Mouse (Mus musculus): Measurements from ENCODE around the gene Fbxo31.
"Not testable (repeated sequence)": the region's sequence is repeated elsewhere in the genome, so short reads cannot be mapped to it uniquely, and the experiment has no call there.

Gene Fbxo31

DNA sequence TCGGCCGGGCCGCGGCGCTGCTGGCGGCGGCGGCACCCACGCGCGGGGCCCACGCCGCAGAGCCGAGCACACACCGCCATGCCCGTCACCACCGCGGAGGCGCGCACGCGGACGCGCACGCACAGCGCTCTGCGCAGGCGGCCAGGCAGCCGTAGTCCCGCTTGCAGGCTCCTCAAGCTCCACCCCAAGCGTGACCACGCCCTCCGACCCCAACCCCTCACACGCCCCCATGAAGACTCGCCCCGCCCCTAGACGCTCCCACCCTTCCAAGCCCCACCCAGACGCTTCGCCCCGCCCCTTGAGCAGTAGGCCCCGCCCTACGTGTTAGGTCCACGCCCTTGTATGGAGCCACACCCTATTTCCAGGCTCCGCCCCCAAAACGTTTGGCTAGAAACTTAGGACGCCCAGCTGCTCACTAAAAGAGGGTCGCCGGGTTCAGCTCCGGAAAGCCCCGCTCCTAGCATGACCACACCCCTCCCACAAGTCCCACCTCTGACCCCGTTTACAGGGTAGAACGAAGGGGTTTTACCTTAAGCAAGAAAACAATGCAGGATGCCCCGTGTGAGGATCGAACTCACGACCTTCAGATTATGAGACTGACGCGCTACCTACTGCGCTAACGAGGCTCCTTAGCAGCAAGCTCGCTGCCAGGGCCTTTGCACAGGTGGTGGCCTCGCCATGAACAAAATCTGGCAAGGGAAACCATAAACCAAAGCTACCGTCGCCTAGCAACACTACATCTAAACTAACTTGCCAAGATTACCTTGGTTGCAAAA, at the start of gene Fbxo31:
TSS of gene Fbxo31 (minus strand) at position 131 of the 776 bp plus-strand sequence.
- peak; percentile 95 for DNase-seq

DNA sequence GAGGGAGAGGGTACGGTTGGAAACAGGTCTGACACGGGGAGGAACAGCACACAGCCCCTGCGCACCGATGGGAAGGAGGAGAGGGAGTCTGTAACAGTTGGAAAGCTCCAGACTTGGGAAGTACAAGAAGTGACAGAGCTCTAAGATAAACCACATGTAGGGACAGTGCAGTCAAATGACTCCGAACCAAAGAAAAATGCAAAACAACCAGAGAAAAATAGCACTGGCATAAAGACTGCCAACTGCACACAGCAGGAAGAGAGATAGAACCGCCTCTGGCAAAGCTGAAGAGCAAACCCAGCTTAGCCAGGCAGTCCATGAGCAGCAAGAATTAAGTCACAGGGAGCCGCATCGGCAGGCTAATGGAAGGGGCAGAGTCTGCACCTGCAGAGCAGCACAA, 44.4 kb upstream of the Fbxo31 start:
- no peak for DNase-seq

DNA sequence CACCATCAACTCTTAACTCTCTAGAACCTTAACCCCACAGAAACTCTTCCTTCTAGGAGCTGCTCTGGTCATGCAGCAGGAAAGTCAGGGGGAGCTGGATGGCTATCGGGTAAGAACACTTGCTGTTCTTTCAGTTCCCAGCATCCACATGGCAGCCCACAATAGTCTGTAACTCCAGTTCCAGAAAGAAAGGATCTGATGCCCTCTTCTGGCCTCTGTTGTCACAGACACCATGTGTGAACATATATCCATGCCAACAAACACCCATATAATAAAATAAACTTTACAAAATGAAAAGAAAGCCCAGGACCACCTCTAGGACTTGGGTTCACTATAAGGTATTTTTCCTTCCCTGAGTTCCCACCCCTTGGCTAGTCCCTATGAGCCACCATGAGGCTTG, 43.3 kb upstream of the Fbxo31 start:
- no peak for DNase-seq

DNA sequence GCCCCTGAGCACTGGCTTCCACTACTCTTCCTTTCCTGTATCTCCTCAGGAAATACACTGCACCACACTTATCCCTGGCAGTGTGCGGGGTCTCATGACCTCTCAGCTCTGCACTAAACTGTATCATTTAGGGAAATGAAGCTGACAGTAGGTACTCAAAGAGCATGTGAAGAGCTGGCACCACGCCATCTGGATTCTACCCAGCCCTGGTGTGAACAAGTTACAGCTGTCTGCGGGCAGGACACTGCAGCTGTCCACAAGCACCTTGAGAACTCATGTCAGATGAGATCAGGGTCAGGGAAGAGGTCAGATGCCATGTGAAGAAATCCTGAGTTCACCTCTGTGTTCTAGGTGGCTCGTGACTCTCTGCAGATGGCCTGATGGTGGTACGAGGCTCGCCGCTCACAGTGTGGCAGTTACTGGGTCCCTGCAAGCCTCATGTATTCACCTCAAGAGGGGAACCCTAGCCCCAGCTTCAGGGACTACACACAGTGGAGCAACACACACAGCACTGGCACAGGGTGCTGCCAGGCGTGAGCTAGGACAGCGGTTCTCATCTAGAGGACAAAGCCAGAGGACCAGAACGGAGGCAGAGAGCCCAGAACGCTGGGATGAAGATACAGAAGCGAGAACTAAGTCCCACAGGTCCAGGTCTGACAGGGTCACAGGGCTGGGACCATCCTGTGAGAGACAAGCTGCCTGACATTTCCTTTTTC, 42.4 kb upstream of the Fbxo31 start:
- peak; percentile 80 for DNase-seq

DNA sequence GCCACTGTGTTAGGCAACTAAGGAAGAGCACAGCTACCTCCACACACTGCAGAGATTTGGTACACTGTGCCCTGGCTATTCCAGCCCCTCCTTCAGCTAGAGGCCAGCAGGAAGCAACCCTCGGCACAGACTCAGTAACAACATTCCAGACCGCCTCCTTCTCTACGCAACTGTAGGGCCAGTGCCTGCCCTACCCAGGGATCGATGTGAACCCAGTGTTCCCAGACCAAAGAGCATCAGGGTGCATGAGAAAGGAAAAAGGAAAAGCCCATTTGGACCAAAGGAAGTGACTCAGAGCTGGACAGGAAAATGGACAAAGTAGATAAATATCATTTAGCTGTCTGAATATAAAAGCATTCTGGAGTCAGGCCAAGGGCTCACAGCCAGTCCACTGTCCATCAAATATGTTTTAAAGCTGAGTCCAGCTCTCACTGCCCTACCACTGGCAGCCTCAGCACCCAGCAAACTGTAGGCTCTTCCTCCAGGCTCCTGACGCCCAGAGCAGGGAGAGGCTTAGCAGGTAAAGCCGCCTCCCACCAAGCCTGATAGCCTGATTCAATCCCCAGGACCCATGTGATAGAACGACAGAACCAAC, 40.9 kb upstream of the Fbxo31 start:
- DNase-seq = peak; percentile 75

DNA sequence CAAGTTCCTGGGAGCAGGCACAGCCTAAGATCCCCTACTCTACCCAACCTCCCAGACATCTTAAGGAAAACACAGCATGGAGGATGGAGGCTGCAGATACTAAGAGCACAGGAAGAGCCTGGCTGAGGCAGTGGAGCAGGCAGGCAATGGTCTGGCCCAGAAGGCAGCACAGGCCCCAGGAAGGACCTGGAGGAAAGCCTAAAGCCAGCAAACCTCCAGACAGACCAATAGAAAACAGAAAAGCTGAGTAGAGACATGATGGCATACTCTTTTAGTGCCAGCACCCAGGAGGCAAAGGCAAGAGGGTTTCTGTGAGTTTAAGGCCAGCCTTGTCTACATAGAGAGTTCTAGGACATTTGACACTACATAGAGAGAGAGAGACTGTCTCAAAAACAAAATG, 34.8 kb upstream of the Fbxo31 start:
- no peak for DNase-seq

DNA sequence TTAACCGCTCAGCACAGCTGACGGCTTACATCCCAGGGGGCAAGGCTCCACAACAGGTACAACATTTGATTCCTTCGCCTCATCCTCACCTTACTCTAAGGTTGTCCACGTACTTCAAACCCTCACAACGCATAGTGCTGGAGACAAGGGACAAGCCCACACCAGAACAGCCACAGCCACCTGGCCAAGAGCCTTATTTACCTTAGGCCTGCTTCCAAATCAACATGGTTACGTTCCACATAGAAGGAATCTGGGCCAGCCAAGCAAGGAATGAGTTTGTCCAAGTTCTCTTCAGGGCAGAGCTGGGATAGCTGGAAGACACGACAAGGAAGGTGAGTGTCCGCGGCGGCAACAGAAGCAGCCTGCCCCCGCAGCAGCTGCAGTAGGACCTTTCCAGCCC, 31.3 kb upstream of the Fbxo31 start:
- no peak for DNase-seq

DNA sequence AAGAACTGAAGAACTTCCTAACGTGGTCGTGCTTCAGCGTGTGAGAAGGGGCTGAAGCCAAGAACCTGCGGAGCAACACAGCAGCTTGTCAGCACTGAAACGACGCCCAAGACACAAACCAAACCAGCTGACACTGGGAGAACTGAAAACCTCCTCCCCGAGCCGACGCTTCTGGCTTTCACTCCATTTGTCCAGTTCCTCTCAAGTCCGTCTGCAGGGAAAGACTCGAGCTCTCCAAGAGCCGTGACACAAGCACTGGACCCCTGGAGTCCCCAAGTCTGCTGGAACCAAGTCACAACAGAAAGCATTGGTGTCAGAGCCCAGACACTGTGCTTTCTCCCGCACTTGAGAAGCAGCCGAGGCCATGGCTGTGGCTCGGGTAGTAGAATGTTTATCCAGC, 30.6 kb upstream of the Fbxo31 start:
- no peak for DNase-seq

DNA sequence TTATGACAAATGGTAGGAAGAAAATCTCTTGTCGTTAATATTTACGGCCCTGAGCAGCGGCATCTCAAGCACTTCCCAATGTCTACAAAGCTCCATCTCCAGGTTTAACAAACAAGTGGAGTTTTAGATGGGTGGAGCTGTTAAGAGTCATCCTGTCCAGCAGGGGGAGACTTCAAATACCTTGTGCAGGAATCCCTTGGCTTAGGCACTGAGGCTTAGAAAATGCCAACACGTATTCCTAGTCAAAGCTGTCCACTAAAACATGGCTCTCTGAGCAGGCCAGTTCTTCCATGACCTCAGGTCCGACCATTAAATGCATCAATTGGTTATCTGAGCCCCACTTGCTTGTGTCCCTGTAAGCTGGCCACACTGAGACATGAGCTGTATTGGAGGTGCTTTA, 29.1 kb upstream of the Fbxo31 start:
- DNase-seq = peak; percentile 39

DNA sequence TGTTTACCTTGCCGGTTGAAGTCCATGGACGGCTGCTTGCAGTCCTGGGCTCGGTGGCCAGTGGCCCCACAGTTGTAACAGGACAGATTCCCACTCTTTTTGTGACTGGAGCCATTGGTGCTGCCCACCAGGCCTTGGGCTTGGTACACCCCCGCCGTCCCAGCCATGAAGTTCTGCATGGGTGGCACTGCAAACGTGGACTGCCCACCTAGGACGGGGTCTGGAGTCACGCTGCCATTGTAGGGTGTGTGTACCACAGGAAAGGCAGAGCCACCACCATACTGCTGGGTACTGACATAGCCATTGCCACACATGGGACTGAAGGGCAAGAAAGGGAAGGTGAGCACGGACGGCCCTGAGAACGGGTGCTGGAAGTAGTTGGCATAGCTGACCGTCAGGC, 25.2 kb upstream of the Fbxo31 start:
- DNase-seq = no peak

DNA sequence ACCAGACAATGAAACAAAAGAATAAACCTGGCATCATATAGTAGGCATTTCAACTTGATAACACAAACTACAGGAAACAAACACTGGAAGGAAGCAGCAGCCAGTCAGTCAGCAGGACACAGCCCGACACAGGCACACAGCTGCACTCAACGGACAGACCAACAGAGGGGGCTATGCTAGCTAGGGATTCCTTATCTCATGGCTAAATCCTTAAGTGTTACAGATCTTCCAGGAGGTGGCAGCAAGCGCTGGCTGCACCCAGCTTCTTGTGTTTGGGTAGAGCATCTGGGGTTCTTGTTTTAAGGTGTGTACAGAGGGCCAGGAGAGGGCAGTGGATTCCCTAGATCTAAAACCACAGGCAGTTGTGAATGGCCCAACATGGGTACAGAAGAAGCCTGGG, 24.3 kb upstream of the Fbxo31 start:
- peak; percentile 80 for DNase-seq

DNA sequence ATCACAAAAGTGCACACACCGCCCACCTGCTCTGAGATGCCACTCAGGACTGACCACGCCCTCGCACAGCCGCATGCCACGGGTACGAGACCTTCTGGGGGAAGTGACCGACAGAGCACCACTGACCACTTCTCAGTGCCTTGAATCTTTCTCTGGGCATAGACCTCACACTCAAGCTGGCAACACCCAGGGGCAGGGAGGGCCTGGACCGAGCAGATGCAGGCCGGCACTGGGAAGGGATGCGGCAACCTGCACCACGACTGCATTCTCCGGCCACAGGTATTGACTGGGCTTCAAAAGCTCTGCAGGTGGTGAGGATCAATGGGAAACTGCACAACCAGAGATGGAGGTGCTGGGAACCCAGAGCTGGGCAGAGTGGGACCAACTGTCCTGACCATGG, 23.8 kb upstream of the Fbxo31 start:
- DNase-seq = no peak

DNA sequence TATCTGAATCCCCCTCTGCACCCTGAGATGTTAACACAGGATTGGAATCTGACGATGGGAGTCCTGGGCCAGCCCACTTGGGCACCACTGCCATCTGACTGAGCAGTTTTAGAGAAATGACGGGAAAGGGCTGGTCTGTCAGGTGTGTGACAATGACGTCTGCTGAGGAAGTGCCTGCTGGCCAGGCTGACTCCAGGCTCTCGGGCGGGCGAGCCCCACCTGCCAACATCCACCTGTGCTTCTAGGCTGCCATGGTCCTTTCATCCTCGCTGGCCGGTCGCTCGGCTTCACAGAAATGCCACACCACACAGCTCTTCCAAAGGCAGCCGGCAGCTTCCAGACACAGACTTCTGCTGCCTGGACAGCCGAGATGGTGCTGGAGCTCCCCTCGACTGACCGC, 21.2 kb upstream of the Fbxo31 start:
- DNase-seq = no peak

DNA sequence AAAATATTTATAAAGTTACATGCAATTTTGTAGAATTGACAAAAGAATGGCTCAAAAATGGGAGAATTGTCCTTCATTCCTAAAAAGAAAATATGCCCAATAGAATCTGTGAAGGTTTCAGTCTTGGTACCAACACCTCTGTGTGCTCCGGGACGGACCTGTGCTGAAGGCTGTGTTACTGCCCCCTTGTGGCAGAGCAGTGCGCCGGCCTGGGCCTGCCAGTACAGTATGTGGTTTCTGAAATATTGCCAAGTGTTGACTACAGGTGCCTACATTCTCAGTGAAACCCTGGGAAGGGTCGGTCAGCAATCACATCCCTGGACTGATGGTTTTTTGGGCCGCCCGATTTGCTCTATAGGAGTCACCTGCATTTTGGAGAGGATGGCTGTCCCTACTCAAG, 20.3 kb upstream of the Fbxo31 start:
- DNase-seq = peak; percentile 86

DNA sequence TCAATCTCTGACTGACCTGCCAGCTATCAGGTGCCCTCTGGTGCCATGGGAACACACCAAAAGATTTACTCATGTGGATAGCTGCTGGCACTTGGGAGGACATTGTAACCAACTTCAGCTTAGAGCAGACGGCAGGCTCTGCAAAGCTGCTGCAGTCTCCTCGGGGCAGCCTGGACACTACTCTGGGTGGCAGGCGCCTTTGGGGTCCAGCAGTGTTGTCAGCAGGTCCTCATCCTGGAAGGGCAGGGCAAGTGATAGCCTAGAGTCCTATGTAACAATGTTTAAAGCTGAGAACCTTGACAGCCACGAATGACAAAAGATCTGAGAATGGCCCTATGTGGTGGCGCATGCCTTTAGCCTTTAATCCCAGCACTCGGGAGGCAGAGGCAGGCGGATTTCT, 19.6 kb upstream of the Fbxo31 start:
- no peak for DNase-seq

DNA sequence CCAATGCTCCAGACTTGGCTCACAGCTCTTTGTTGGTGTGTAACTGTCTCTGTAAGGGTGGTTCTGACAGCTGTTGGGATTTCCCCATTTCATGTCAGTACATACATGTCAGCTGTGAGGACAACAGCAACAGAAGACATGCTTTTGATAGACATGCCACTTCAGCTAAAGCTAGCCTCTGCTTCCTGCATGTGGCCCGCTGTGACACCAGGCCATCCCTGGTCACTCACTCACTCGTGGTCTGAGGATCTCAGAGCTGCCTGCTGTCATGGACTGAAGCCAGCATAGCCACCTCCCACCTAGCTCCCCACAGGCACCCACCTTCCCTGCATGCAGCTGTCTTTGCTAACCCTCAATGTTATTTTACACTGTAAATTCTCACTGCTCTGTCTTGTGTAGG, 18.9 kb upstream of the Fbxo31 start:
- not testable (repeated sequence) for DNase-seq

DNA sequence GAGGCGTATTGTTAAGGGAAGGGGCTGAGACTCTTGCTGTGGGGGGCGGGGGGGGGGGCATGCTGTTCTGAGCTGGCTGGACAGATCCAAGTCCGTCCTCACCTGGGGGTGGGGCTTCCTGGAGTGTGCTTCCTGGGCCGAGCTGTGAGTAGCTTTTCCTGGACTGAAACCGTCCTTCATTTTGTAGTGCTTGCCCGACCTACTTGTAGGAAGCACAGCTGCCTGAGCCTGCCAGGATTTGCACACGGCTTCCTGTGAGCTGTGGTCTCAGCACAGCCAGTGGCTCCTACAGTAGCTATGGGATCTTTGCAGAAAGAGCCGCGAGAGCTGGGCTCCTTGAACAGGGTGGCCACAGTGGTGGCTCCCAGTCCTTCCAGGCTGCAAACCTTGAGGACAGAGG, 15.4 kb upstream of the Fbxo31 start:
- peak; percentile 42 for DNase-seq

DNA sequence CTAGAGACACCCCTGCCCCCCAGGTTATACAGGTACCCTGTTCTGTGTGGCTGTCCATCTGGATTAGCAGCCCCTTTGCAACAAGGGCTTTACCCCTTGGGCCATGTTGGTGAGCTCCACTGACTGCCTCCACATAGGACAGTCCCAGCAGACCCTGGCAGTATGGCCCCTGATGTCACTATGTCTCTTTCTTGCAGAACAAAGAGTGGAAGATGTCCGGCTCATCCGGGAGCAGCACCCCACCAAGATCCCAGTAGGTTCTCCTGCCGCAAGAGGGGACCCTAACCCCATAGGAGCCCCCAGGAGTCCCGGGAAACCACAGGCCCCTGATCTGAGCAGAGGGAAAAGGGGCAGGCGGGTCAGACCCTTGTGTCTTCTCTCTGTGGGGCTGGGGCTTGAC, 14.7 kb upstream of the Fbxo31 start:
- DNase-seq = no peak

DNA sequence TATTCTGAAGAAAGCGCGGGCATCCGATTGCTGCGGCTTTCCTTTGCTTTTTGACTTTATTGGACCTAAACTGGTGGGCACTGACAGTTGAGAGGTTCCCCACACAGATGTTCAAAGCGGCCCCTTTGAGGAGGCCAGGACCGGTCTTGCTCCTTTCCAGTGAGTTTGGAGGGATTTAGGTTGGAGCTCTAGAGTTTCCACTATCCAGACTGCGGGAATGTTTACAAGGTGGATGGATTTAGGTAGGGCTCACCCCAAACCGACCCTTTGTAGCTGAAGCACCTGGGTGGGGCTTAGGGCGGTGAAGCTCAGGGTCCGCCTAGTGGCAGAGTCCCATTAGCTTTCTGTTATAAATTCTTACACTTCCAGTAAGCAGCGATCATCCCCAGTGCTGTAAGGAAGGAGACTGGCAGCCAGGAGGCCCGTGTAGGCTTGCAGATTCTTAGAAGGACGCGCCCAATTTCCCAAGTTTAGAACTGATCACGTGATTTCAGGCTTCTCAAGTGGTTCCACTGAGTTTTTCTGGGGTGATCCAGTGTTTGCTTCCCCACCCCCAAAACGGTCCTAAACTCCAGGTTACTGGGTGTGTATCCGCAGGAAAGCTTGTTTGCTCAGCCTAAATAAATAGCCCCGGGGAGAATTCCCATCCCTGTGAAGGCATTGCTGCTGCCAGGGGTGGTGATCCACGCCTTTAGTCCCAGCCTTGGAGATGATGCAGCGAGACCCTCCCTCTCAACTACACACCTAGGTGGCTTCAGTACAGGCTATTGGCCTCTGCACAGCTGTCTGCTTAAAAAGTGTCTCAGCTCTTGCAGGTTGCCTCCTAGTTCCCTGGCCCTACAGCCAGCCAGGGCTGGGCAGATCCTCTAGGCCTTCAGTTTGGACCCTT, 12.8 kb upstream of the Fbxo31 start:
- peak; percentile 56 for DNase-seq

DNA sequence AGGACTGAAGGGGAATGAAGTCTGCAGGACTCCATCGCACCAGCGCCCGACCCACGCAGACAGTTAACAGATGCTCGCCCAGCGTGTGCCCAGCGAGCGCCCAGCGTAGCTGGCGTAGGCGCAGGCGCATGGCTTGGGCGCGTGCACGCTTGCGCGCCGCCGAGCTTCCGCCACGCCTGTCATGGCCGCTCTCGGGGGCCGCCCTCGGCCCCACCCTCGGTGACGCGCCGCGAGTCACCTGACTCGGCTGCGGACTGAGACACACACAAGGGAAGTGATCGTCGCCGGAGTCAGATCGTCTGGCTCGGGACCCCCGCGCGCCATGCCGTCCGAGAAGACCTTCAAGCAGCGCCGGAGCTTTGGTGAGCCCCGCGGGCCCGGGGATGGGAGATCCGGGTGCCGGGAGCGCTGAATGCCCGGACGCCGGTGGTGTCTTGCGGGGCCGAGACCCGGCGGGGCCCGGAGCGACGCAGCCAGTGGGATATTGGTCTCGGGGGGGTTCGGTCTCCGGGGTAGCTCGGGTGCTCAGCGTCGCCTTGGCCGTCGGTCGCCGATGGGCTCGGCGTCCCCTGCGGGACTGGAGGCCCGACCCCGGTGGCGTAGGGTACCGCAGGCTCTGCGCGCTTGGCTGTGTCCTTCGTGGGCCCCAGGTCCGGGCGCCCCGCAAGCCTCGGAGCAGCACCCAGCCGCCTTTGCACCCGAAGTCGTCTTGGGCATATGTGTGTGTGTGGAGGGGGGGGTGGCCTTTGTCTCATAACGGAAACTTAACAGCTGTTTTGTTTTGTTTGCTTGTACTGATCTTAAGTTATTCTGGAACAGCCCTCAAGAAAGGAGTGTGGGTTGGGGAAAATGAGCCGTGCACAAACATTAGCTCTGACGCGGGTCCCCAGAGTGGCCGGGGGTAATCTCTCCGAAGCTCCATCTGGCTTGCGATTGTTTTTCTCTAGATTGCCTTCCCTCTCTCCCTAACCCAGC, 11.9 kb upstream of the Fbxo31 start, which contains the start of gene Map1lc3b:
TSS of gene Map1lc3b (plus strand) at position 159 of the 975 bp plus-strand sequence.
- DNase-seq = peak; percentile 97

DNA sequence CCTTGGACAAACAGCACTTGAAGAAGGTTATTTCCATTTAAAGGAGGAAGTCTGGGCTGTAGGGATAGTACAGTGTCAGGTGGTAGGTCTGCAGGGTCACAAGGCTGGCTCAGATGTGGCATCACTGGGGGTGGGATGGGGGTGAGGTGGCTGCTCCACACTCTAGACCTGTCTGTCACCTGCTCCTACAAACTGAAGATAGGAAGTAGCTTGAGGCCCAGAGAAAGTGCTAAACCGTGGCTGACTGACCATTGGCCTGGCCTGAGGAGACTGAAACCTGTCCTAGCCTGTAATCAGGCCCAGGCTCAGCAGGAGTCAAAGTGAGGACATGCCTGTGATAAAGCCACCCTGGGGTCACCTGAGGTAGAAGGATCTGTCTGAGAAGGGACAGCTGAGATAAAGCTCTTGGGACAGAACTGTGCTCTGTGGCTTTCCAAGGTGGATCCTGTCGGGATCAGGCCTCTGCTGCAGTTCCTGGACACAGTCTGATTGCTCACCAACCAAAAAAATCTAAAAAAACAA, 10.7 kb upstream of the Fbxo31 start:
- DNase-seq = no peak

DNA sequence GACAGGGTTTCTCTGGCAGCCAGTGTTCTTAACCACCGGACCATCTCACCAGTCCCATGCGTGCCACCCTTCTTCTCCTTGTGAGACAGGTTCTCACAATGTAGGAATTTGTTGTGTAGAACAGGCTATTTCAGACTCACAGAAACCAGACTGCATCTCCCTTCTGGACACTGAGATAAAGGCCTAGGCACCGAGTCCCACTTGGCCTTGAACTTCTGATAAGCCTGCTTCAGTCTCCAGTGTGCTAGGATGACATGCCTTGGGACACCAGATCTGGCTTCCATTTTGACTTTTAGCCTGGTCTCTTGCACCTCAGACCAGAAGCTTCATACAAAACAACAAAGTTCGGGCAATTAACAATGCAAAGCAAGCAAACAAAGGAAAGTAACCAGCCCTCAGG, 10.1 kb upstream of the Fbxo31 start:
- DNase-seq = no peak
